Mouse (Mus musculus): ENCODE measurements around the gene Zbtb39. TPM values are rescaled to one million over a fixed set of nuclear protein-coding genes. Genes with fewer than 3 reads are reported as not detected.
A peak's percentile ranks its signal among the peaks of the same experiment; 100 is the strongest.

The Zbtb39 gene
- total and polyA plus RNA-seq, 3 experiments: 3.6 to 17.2 (median 4.0) TPM

GRCm38 (mm10) chr10:127738151-127738882 is 1.0 kb upstream of the Zbtb39 start:
- no peak for TF ChIP-seq POLR2AphosphoS5 (IDR thresholded peaks at IDR 0.05; ENCODE audit: insufficient replicate concordance, low read depth, low read length)
- peak; percentile 42; the same call in 1 of the 2 replicates for TF ChIP-seq CTCF (IDR thresholded peaks at IDR 0.05; ENCODE audit: low read depth, low read length)
- H3K4me3 ChIP-seq (ENCODE audit: low read depth, low read length): peak overlapping the region; percentile 92; the same call in 1 of the 2 replicates
- peaks cover 24% of the 10 kb centered on the region for H3K36me3 ChIP-seq (replicated peaks)
- DNase-seq (ENCODE audit: low spot score): peak; percentile 59
- peaks cover 89% of the 10 kb centered on the region for H3K4me1 ChIP-seq (ENCODE audit: insufficient read depth, low read depth, low read length)
- H3K9me3 ChIP-seq (replicated peaks): peaks cover 13% of the 10 kb centered on the region
- H3K27me3 ChIP-seq (ENCODE audit: insufficient read depth, low read length): no peaks in the 10 kb centered on the region
- ATAC-seq (ENCODE audit: extremely low read depth, insufficient number of reproducible peaks, low FRiP score, poor library complexity, severe bottlenecking): peak; percentile 52

DNA sequence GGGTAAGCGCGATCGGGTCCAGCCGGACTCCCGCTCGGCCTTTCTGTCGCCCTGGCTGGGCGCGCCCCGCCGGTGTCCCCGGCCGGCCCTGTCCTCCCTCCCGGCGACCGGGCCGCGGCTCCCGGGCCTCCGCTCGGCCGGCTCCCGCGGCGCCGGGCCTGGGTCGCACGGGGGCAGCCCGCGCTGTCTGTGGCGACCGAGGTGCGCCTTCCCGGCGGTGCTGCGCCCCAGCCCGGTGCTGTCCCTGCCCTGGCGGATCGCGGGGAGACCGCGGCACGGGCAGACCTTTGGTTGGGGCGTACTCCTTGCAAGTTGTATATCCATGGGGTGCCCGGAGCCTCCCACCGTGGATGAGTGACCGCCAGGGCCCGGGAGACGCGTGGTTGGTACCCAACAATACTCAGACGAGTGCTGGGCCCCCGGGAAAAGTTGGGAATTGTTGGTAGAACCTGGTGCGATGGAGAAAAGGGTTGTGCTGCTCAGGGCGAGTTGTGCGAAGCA is 373 bp downstream of the Zbtb39 start:
- no peaks in the 10 kb centered on the region for H3K27me3 ChIP-seq (ENCODE audit: insufficient read depth, low read length)
- peak overlapping the region; percentile 92 for H3K4me3 ChIP-seq (ENCODE audit: low read depth, low read length)
- DNase-seq (ENCODE audit: low spot score) (peak; percentile 44), ATAC-seq (ENCODE audit: extremely low read depth, insufficient number of reproducible peaks, low FRiP score, poor library complexity, severe bottlenecking) (no peak)
- TF ChIP-seq CTCF (IDR thresholded peaks at IDR 0.05; ENCODE audit: low read depth, low read length) (no peak), GATA2 (IDR thresholded peaks at IDR 0.05; ENCODE audit: borderline replicate concordance, low read depth, low read length) (no peak), GATA1 (IDR thresholded peaks at IDR 0.05; ENCODE audit: borderline replicate concordance, low read length) (no peak), TAL1 (conservative IDR thresholded peaks at IDR 0.05; ENCODE audit: low read depth, low read length) (no peak), POLR2AphosphoS5 (IDR thresholded peaks at IDR 0.05; ENCODE audit: insufficient replicate concordance, low read depth, low read length) (no peak)
- peaks cover 38% of the 10 kb centered on the region for H3K36me3 ChIP-seq (replicated peaks)
- peaks cover 13% of the 10 kb centered on the region for H3K9me3 ChIP-seq (replicated peaks)
- H3K4me1 ChIP-seq (ENCODE audit: insufficient read depth, low read depth, low read length): peaks cover 86% of the 10 kb centered on the region

DNA sequence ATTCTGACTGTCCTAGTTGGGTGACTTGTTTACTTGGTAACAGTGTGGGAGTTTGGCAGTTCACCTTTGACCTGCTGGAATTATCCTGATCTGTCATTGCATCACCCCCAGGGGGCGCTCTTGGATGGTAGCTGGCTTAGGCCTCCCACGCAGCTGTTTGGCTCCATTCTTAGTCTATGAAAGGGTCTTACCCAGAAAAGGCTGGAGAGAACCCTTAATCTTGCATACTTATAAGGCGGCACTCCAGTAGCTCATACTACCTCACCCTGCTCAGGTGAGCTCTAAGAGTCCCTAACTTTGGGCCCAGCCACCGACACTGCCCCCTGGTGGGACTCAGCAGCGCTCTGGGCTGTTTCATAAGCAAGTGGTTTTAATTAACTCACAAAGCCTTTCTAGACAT is 5.3 kb downstream of the Zbtb39 start:
- TF ChIP-seq CTCF (IDR thresholded peaks at IDR 0.05; ENCODE audit: low read depth, low read length): peak; percentile 43
- no peak for TF ChIP-seq GATA2 (IDR thresholded peaks at IDR 0.05; ENCODE audit: borderline replicate concordance, low read depth, low read length)
- no peak overlapping the region for H3K4me3 ChIP-seq (ENCODE audit: low read depth, low read length)
- no peak for DNase-seq (ENCODE audit: low spot score)
- H3K9me3 ChIP-seq (replicated peaks): peaks cover 8% of the 10 kb centered on the region
- peaks cover 53% of the 10 kb centered on the region for H3K4me1 ChIP-seq (ENCODE audit: insufficient read depth, low read depth, low read length)
- H3K27me3 ChIP-seq (ENCODE audit: insufficient read depth, low read length): no peaks in the 10 kb centered on the region
- peaks cover 83% of the 10 kb centered on the region for H3K36me3 ChIP-seq (replicated peaks)
- no peak for ATAC-seq (ENCODE audit: extremely low read depth, insufficient number of reproducible peaks, low FRiP score, poor library complexity, severe bottlenecking)

DNA sequence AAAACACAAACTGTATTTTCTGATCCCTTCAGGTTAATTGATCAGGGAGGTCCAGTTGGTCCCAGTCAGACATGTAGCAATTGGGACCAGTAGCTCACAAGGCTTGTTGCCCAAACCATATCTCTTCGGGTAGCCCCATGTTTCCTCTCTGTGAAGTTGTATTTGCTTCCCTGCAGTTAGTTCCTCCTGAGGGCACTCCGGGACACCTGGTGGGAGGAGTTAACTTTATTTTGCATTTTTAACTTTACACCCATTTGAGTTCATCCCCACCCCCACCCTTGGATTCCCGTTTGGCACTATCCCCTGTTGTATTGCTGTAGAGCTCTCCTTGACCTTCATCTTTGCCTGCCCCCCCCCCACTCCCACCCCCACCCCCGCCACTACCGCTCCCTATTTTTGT is 6.5 kb downstream of the Zbtb39 start:
- no peak for TF ChIP-seq POLR2AphosphoS5 (IDR thresholded peaks at IDR 0.05; ENCODE audit: insufficient replicate concordance, low read depth, low read length)
- no peak for TF ChIP-seq TAL1 (conservative IDR thresholded peaks at IDR 0.05; ENCODE audit: low read depth, low read length)
- TF ChIP-seq GATA2 (IDR thresholded peaks at IDR 0.05; ENCODE audit: borderline replicate concordance, low read depth, low read length): no peak
- TF ChIP-seq CTCF (IDR thresholded peaks at IDR 0.05; ENCODE audit: low read depth, low read length): no peak
- no peak for TF ChIP-seq GATA1 (IDR thresholded peaks at IDR 0.05; ENCODE audit: borderline replicate concordance, low read length)
- Histone ChIP-seq H3K36me3 (replicated peaks) (peaks cover 88% of the 10 kb centered on the region), H3K4me3 (ENCODE audit: low read depth, low read length) (no peak overlapping the region), H3K4me1 (ENCODE audit: insufficient read depth, low read depth, low read length) (peaks cover 43% of the 10 kb centered on the region), H3K27me3 (ENCODE audit: insufficient read depth, low read length) (peaks cover 5% of the 10 kb centered on the region; the same call in 1 of the 2 replicates), H3K9me3 (replicated peaks) (peaks cover 8% of the 10 kb centered on the region)
- ATAC-seq (ENCODE audit: extremely low read depth, insufficient number of reproducible peaks, low FRiP score, poor library complexity, severe bottlenecking): no peak
- DNase-seq (ENCODE audit: low spot score): no peak

- no peak for DNase-seq (ENCODE audit: low spot score)
- no peak overlapping the region for H3K4me3 ChIP-seq (ENCODE audit: low read depth, low read length)
- ATAC-seq (ENCODE audit: extremely low read depth, insufficient number of reproducible peaks, low FRiP score, poor library complexity, severe bottlenecking): no peak
- TF ChIP-seq TAL1 (conservative IDR thresholded peaks at IDR 0.05; ENCODE audit: low read depth, low read length) (no peak), CTCF (IDR thresholded peaks at IDR 0.05; ENCODE audit: low read depth, low read length) (no peak), GATA1 (IDR thresholded peaks at IDR 0.05; ENCODE audit: borderline replicate concordance, low read length) (no peak)
- H3K9me3 ChIP-seq (replicated peaks): peaks cover 8% of the 10 kb centered on the region
- H3K36me3 ChIP-seq (replicated peaks): peaks cover 75% of the 10 kb centered on the region
- H3K4me1 ChIP-seq (ENCODE audit: insufficient read depth, low read depth, low read length): peaks cover 29% of the 10 kb centered on the region
- H3K27me3 ChIP-seq (ENCODE audit: insufficient read depth, low read length): peaks cover 5% of the 10 kb centered on the region; the same call in 1 of the 2 replicates
Observed at GRCm38 (mm10) chr10:127747254-127747653, 7.9 kb downstream of the Zbtb39 start.

- Histone ChIP-seq H3K36me3 (replicated peaks) (peaks cover 57% of the 10 kb centered on the region), H3K4me3 (ENCODE audit: low read depth, low read length) (no peak overlapping the region)
- ATAC-seq (ENCODE audit: extremely low read depth, insufficient number of reproducible peaks, low FRiP score, poor library complexity, severe bottlenecking): no peak
Observed at GRCm38 (mm10) chr10:127748847-127749612, 9.7 kb downstream of the Zbtb39 start.

More at GRCm38 (mm10) chr10:127748847-127749612, 9.7 kb downstream of the Zbtb39 start:
- Histone ChIP-seq H3K27me3 (ENCODE audit: insufficient read depth, low read length) (peaks cover 5% of the 10 kb centered on the region; the same call in 1 of the 2 replicates), H3K9me3 (replicated peaks) (no peaks in the 10 kb centered on the region), H3K4me1 (ENCODE audit: insufficient read depth, low read depth, low read length) (peaks cover 17% of the 10 kb centered on the region)
- DNase-seq (ENCODE audit: low spot score): no peak
- TF ChIP-seq CTCF (IDR thresholded peaks at IDR 0.05; ENCODE audit: low read depth, low read length) (no peak), POLR2AphosphoS5 (IDR thresholded peaks at IDR 0.05; ENCODE audit: insufficient replicate concordance, low read depth, low read length) (no peak), GATA2 (IDR thresholded peaks at IDR 0.05; ENCODE audit: borderline replicate concordance, low read depth, low read length) (no peak), TAL1 (conservative IDR thresholded peaks at IDR 0.05; ENCODE audit: low read depth, low read length) (no peak), GATA1 (IDR thresholded peaks at IDR 0.05; ENCODE audit: borderline replicate concordance, low read length) (no peak)

Measured in G1E (cell line).